Mouse (Mus musculus) thymus, postnatal 25 days (tissue): ENCODE results near the gene Itk.
A peak's percentile ranks its signal among the peaks of the same experiment; 100 is the strongest.

Experiments used
- DNase-seq: peaks from one replicate; pipeline ENCODE4 v3.0.0; 2022

Itk gene

DNA sequence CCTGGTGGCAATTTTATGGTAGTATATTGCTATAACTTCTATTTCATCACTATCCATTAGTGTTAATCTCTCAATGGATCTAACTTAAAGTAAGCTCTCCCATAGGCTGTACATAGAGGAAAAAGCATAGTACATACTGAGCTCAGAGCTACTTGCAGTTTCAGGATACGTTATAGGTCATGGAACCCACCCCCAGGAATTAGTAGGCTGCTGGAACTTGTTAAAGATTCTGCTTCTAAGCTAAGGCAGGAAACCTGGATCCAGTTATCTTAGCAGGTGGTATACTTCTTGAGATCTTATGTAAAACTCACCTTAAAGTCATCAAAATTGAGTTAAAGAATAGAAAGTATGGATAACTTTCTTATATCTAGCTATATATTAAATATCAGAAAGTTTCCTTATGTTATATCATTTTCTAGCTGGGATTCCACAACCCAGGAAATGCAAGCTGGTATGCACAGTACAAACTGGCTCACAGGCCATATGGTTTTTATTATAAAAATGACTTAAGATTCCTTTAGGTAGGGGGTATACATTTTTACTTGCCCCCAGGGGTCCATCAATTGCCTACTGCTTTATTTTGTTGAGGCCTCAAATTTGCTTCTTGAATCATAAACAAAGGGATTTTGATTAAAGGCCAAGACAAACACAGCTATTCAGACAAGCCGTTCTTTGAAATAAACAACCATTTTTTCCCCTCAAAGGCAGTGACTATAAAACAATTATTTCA lies 39.5 kb downstream of the Itk start:
- DNase-seq: no peak

DNA sequence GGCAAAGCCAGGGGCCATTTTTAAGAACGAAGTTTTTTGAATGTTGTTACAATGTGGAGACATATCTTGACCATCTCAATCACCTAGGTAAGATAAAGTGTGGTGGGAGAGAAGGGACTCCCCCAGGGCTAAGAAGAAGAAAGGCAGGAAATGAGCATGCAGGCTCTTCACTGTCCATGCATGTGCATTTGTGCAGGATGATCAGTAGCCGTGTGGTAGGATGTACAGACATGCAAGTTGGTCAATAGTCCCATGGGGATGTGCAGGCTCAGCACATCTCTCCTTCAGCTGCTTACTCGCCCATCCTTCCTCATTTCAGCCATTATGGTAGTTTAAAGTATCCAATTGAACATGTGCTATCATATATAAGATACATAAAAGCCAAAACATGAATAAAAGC lies 40.9 kb downstream of the Itk start:
- DNase-seq: no peak

DNA sequence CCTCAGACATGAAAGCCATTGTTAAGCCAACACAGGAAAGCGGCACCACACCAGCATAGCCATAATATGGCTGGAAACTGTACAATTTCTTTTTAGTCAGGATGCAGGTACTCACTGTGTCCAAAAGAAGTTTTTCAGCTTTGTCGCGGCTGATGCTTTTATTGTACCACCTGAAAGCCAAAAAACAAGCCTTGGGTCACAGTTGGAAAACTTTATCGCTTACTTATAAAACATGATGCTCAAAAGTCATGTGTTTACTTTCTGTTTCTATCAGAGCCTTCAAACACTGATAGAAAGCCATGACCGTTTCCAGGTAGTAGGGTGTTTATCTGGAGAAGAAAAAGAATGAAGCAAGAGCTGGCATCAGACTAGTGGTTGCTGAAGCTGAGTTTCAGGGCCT lies 41.6 kb downstream of the Itk start:
- no peak for DNase-seq

DNA sequence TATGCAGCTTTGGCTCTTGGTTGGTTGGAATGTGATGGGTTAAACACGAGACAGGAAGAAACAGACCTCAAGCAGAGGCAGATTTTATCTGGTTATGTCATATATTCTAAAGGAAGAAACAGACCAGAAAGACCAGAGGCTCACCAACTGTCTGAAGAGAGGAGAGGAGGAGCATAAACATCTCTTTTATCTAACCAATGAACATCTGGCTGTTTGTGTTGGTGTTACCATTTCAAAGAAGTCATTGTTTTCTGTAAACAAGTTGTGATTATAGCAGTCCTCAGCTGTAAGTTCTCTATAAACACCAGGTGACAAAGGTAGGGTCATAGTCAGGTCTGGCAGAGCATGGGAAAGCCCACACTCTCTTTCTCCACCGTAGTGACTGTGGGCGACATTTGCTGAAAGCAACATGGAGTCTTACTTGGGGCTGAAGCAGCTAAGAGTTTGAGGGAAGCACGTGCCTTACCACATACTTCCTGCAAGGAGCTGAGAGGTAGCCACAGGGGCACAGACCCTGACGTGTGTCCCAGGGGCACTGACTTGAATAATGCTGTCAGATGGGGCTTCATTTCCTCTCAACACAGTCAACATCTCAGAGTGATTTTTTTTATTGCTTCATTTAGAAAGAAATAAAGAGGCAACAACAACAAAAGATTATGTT lies 45.3 kb downstream of the Itk start:
- DNase-seq: peak; percentile 65

DNA sequence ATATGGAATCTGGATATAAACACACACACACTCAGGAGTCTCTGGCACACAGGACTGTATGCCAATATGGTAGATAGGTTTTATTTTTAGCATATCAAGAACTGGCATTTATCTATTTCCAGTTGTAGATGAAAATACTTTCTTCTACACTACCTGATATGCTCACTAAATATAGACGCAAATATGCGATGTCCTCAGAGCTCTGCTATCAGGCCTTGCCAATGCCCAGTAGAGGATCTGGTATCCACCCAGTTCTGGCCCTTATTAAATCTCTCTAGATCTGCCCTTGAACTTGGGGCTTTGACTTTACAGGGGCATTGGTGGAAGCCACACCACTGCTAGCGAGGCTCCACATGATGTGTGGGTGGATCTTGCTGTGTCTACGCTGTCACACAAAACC lies 47.4 kb downstream of the Itk start:
- no peak for DNase-seq

DNA sequence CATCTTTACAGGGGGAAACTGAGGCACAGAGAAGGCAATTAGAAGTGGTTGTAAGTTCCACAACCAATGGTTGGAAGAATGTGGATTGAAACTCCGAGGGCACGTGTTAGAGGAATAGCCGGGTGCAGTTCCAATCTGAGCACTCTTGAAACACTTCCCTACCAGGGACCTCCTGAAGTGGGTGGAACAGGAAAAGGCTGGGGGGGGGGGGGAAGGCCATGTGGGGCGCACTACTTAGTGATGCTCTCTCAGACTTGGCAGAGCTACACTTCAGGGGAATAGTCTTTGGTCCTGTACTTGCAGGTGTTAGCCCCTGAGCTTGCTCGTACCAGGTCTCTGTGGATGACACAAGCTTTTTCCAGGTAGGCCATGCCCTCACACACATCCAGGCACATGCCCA lies 53.3 kb downstream of the Itk start:
- no peak for DNase-seq

DNA sequence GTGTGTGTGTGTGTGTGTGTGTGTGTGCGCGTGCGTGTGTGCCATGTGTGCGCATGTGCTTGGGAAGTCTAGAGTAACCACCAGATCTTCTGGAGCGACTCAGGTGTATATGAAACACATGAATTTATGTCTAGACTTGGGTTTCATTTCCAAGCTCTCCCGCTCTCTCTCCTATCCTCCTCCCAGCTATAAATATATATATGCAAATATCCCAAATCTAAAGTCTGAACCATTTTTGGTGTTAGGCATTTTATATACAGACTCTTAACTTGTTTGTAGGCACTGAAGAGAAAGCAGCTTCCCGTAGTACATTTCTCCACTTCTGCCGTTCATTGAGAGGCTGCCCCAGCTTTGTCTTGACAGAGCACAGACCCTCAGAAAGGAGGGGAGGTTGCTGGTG lies 57.1 kb downstream of the Itk start:
- no peak for DNase-seq

DNA sequence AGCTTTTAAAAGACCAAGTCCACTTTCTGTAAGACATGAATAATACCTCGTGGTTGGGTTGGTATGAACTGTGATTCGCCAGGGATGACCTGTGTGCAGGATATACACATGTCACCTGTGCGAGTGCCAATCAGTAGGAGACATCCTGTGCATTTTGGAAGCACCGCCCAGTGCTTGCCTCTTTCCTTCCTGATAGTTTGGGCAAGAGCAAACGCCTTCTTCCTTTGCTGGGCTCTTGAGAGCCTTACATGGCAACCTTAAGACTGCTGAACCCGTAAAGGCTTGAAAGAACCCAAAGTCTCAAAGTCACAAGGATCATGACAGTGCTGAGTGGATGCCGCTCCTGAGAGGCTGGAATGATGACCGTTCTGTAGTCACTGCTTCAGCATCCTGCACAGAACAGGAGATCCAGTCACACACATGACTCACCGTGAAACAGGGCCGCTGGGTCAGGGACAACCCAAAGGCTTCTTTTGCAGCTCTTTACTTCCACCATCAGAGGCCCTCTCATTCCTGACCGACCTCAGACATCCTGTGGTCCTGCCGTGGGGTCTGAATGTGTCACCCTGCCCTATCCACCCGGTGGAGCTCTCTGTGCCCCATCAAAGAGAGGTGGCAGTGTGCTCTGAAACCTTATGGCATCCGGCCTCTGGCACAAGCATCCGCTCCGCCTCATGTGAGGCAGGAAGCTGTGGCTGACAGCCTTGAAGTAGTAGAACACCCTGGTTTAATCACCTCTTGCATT lies 62.9 kb downstream of the Itk start:
- DNase-seq: peak; percentile 80

DNA sequence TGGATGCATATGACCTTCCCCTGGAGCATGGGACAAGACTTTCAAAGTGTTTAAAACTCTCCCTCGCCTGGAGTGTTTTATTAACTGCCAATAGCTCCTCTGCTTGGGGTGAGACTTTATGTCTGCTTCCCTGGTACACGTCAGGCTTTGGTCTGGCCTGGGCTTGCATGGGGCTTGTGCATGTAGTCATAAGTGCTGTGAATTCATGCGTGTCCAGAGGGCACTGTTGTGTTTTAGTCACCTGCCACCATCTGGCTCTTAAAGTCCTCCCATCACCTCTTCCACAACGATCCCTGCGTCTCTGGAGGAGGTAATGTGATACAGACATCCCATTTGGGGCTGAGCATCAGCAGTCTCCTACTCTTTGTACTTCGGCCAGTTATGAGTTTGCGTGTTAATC lies 67.8 kb downstream of the Itk start:
- DNase-seq: no peak

DNA sequence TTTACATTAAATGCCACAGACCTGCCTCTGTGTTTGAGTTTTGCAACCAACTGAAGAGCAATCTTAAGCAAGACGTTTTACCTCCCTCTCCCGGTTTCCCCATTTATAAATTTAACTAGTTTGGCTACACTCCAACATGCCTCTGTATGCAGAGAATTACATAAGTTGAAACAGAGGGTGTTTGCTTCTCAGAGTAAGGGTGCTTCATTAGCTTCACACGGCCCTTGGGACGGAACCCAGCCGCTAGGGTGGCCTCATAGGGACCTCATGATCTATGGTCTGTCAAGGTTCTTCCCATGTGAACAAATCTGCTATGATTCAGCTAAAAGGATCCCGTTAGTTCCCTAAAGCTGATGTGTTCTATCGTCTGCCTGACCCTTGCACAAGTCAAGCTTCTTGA lies 74.8 kb downstream of the Itk start:
- no peak for DNase-seq

DNA sequence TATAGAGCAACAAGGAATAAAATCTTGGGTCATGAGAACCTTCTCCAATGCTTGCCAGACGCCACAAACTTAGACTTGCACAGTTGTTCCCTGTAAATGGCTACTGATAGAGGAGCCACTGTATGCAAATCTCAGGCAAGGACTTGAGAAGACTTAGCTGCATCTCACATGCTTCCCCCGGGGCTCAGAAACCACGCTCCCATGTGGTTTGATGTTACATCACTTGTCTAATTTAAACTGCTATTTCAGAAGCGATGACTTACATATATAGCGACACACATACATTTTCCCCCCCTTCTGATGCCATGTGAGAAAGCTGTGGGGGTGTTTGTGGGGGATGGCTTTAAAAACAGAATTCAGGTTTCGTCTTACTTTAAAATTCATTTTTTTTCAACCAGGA lies 75.5 kb downstream of the Itk start:
- no peak for DNase-seq

DNA sequence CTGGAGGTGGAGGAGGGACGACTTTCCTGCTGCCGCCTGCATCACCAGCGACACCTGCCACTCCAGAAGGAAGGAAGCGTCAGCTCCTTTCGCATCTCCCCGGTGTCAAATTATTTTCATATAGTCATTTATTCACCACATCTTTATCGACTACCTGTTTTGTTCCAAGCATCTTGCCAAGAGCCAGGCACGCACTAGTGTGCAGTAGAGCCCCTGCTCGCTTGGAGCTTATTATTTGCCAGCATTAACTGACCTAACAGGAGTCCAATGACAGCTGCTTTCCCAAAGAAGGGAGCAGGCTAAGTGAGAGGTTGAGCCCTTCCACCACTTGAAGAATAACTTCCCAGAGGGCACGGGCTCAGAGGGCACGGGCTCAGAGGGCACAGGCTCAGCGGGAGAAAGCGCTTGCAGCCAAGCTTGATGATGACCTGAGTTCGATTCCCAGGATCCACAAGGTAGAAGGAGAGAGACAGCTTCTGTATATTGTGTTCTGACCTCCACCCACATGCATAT lies 76.7 kb downstream of the Itk start, which contains the start of gene Cyfip2:
TSS of gene Cyfip2 (minus strand) at position 337 of the 513 bp plus-strand sequence.
- DNase-seq: no peak

DNA sequence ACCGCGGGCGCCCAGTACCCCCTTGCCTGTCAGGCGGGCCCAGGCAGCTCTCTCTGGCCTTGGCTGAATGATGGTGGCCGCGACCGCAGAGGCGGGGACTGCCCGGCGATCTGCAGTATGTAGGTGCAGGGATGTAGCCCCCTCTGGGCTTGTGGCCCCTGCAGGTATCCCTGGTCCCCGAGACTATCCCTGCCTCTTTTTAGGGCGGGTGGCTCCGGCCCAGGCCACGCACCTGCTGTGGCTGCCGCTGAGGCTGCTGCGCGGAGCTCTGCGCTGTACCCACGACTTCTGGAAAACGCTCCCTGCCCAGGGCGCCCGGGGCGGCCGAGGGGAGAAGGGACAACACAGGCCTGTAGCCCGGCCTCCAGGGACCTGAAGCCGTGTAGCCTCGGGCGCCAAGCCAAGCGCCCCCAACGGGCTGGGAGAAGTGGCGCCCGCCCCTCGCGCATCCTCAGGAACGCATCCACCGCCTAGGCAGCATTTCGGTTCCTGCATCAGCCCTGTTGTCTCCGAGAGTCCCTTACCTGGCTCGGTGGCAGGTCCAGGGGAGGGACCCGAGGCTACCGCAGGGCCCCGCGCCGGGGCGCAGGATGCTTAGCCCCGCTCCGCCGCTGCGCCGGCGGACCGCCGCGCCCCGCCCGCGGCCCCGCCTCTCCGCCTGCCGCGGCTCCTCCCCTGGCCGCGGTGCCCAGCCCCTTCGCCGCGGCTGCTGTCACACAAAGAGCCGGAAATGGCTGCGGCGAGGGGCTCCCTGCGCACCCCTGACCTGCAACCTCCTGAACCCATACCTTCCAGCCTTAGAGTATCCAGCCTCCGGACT lies 77.4 kb downstream of the Itk start:
- DNase-seq: peak; percentile 83

DNA sequence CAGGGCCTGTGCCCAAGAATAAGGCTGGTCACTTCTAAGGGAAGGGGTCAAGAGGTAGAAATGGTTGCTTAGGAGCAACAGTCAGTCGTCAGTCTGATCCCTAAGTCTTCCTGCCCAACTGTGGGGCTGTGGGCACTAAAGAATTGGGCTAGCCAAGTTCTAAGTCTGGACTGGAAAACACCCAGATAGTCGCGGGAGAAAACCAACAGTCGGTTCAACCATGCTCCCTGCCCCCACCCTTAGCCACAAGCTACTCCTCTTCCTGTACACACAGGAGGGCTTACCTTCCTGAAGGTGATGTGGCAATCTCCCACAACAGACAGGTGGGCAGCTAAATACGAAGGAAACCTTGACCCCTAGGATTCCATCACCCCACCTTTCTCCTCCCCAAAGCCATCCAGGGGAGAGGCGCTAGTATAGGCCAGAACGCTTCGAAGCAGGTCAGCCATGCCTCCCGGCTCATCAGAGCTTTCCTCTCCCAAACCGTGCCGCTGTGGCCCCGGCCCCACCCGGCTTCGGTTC lies 78.1 kb downstream of the Itk start:
- peak; percentile 77 for DNase-seq

DNA sequence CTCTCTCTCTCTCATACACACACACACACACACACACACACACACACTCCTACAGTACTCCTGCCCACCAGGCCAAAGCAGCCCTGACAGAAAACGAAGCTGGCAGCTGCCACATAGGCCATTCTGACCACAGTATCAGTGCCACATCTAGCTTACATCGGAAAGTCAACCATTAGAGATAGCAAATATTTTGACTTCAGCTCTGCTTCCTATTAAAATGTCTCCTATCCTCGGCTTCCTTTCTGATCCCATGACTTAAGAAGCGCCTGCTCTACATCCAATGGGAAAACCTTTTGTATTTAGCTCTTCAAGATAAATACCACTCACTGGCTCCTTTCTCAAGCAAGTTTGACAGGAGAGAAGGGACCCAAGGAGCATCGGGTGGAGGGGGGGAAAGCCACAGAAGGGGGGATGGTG lies 78.7 kb downstream of the Itk start:
- peak; percentile 22 for DNase-seq

DNA sequence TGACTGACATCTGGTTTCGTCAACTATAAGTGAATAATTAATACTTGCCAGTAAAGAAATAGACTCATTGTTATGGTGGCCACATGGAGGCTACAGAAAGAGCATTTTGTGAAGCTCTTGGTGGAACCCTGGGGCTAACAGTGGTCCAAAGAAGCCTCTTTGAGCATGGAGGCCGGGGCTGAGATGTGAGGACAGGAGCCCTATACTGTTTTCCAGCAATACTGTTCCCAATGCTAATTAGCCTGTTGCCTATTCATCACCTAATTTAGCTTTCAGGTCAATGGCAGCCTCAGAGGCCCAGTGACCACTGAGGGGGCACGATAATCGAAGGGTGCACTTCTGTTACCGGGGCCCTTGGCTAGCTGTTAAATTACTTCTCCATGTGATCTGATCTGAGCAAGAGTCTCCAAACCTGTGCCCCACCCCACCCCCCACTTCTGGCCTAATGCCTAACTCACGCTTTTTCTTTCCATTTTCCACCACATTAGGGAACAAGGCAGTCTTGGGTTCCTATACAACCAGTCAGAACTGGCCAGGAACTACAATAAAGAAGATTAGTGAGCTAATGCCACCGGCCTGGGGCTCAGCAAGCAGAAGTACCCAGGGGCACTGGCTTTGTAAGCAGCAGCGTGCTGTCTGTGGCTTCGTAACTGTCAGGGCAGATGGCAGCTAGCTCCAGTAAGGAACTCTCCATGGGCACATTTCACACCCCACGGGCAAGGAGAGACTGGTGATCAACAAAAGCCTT lies 79.3 kb downstream of the Itk start:
- peak; percentile 53 for DNase-seq

DNA sequence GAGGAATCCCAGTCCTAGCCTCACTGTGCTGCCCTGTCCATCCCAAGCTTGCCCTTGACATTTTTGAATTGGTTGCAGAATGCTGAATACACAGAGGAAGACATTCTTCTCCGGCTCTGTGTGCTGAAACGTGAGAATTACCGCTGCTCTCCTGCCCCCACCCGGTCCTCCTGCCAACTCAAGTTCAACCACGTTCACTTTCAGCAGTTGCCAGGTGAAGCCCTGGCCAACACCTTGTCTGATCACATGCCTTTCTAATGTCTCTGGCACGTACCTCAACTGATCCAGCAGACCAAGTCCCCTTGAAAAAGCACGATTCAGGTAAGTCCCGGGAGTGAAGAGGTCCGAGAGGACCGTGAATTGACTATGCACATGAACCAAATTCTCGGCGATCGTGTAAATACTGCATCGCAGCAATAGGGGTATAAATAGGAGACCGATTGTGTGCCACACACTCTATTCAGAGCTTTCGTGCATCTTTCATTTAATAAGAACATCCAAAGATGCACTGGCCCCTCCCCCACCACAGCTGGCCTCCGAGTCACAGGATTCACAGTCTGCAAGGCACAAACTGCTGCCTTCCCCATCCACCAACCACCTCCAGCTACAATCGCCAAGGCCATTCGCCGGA lies 80.1 kb downstream of the Itk start:
- DNase-seq: peak; percentile 66

DNA sequence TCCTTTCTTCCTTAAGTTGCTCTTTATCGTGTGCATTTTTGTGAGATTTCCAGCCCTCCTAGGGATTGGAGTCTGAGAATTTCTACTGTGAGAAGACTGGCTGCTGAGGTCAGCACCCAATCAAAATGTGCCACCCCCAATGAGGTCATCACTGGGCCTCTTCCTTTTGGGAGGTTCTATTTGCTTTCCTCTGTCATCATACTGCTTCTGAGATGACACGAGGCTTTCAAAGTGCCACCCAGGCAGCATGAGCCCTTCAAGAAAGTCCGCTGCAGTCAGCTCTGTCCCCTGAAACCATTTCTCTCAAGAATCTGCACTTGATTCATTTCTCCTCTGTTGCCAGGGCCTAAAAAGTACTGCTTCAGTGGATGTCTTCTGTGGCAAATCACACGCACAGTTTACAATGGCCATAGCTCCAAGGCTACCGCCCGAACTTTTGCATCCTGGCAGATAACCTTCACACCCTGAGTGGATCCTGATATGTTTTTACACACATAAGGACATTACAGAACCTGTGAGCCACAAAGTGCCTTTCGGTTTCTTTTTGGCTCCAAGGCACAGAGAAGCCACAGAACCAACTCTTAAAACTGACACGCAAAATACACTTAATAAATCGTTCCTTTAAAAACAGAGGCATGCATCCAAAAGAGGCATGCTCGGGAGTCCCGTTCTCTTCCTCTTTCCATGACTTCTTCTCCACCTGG lies 80.9 kb downstream of the Itk start:
- peak; percentile 35 for DNase-seq

DNA sequence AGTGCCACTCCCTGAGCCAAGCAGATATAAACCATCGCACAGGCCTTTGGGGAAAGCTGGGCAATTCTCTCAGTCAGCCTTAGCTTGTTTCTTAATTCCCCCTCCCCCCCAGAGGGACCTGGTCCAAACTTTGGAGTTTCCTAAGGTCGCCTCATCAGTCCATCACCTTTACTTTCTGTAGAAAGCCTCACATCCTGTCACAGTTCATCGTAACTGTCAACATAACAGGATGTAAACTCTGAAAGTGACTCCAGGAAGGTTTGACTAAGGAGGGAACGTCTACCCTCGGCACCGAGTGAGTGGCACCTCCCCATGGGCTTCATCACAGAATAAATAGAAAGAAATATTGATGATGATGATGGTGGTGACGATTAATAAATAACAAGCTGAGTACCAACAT lies 81.5 kb downstream of the Itk start:
- DNase-seq: peak; percentile 38

DNA sequence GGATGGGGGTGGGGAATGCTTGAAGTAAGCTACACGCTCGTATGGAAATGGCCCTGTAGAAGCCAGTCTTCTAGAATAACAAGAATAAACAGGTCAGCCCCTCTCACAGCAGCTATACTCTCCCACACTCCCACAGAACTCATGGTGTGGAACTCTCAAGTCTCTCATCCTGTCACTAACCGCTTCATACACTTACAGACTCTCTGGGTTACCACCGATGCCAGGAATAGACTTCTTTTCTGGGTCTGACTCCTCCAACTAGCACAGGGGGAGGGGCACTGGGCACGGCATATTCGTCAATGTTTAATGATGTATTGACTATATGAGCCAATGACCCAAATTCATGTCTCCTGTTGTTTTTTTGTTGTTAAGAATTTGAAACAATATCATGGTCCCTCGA lies 82.5 kb downstream of the Itk start:
- DNase-seq: peak; percentile 32
